21 mouse cellular contexts compared by ENCODE assay signal in genomic region chr13:116958776-116959589, GRCm38 (mm10).
A peak's percentile ranks its signal among the peaks of the same experiment; 100 is the strongest.
DNase-seq lines count a peak whose midpoint lies in the region; ATAC-seq and TF ChIP-seq lines count a peak whose summit lies in the region.
"Had no signal": no experiment of that assay in that cellular context is flagged by ENCODE, and none has a peak within 500 bp of the region (broad histone marks: within the 10 kb centered on the region; RNA-seq: fewer than 3 reads in every experiment).

No protein-coding gene starts in this region.

- DNase-seq in hindbrain, postnatal 0 days (ENCODE audit: low spot score), result no peak
- peak; percentile 79 for DNase-seq in kidney, adult 9 months
- no peak for DNase-seq in Patski (ENCODE audit: low read depth, low spot score)
- peak; percentile 38 for DNase-seq in kidney, postnatal 0 days (ENCODE audit: low spot score)
- DNase-seq: adrenal gland, adult 2 months; adrenal gland, postnatal 25 days; cerebellum, adult 18-20 months; cerebellum, postnatal 10 days; gastrocnemius, postnatal 36 days; heart, adult 18-20 months; heart, postnatal 10 days had no signal

- 63% methylated on average over 7 of the region's 7 CpGs for WGBS in hindbrain, embryonic 16.5 days
- 46% methylated on average over 7 of the region's 7 CpGs for WGBS in hindbrain, postnatal 0 days
- WGBS in kidney, embryonic 14.5 days, result 77% methylated on average over 7 of the region's 7 CpGs
- 58% methylated on average over 7 of the region's 7 CpGs for WGBS in kidney, postnatal 0 days
- 76% methylated on average over 7 of the region's 7 CpGs for whole genome bisulfite sequencing in intestine, postnatal 0 days

- H3K9me3 ChIP-seq in hindbrain, embryonic 16.5 days (ENCODE audit: control insufficient read depth, low read length), result no peaks in the 10 kb centered on the region
- no peaks in the 10 kb centered on the region for H3K9me3 ChIP-seq in hindbrain, postnatal 0 days (ENCODE audit: low read length)
- H3K9me3 ChIP-seq in kidney, embryonic 14.5 days (ENCODE audit: control insufficient read depth, low read length), result no peaks in the 10 kb centered on the region
- no peaks in the 10 kb centered on the region for H3K9me3 ChIP-seq in kidney, postnatal 0 days (replicated peaks; ENCODE audit: low read length)
- H3K9me3 ChIP-seq in intestine, postnatal 0 days (ENCODE audit: control insufficient read depth), result no peaks in the 10 kb centered on the region
- H3K9me3 ChIP-seq: embryonic facial prominence, embryonic 10.5 days; forebrain, embryonic 10.5 days; heart, embryonic 10.5 days had no signal

- no peak overlapping the region for H3K4me3 ChIP-seq in hindbrain, embryonic 16.5 days (ENCODE audit: low read length)
- H3K4me3 ChIP-seq in hindbrain, postnatal 0 days (ENCODE audit: low read length), result no peak overlapping the region
- no peak overlapping the region for H3K4me3 ChIP-seq in kidney, embryonic 14.5 days (ENCODE audit: low read length)
- no peak overlapping the region for H3K4me3 ChIP-seq in kidney, postnatal 0 days (replicated peaks; ENCODE audit: low read depth, low read length)
- H3K4me3 ChIP-seq in intestine, postnatal 0 days (ENCODE audit: low read depth, low read length), result no peak overlapping the region
- H3K4me3 ChIP-seq: embryonic facial prominence, embryonic 10.5 days; erythroblast, embryonic 14.5 days; forebrain, embryonic 10.5 days; heart, embryonic 10.5 days had no signal

- H3K27ac ChIP-seq in hindbrain, embryonic 16.5 days (ENCODE audit: low read depth, low read length), result no peak overlapping the region
- no peak overlapping the region for H3K27ac ChIP-seq in hindbrain, postnatal 0 days
- H3K27ac ChIP-seq in kidney, embryonic 14.5 days (ENCODE audit: low read depth, low read length), result no peak overlapping the region
- peak overlapping the region; percentile 37; the same call in 1 of the 2 replicates for H3K27ac ChIP-seq in kidney, postnatal 0 days
- H3K27ac ChIP-seq in intestine, postnatal 0 days (ENCODE audit: low read depth, low read length), result no peak overlapping the region
- H3K27ac ChIP-seq: embryonic facial prominence, embryonic 10.5 days; forebrain, embryonic 10.5 days; heart, embryonic 10.5 days; hindbrain, embryonic 14.5 days had no signal

- in situ Hi-C loops in Patski (cut with MboI; ENCODE audit: low pct_unique_long_range_greater_than_20kb), result no loop called here

- POLR2A ChIA-PET in Patski (lab: Charles Lee), result no interaction called here

- H3K4me2 ChIP-seq in hindbrain, embryonic 16.5 days (ENCODE audit: low read length), result no peak overlapping the region
- no peak overlapping the region for H3K4me2 ChIP-seq in hindbrain, postnatal 0 days (ENCODE audit: low read depth, low read length)
- H3K4me2 ChIP-seq in kidney, embryonic 14.5 days (replicated peaks; ENCODE audit: low read depth, low read length), result no peak overlapping the region
- 0 out of 2 replicates have a peak overlapping the region, but pooled peaks have one; percentile 2 for H3K4me2 ChIP-seq in kidney, postnatal 0 days (ENCODE audit: low read length)
- H3K4me2 ChIP-seq in intestine, postnatal 0 days (replicated peaks; ENCODE audit: low read depth), result no peak overlapping the region
- H3K4me2 ChIP-seq: hindbrain, embryonic 14.5 days had no signal

- H3K36me3 ChIP-seq in hindbrain, embryonic 16.5 days (ENCODE audit: control insufficient read depth, insufficient read depth, low read length), result no peaks in the 10 kb centered on the region
- no peaks in the 10 kb centered on the region for H3K36me3 ChIP-seq in hindbrain, postnatal 0 days (ENCODE audit: insufficient read depth, low read length)
- H3K36me3 ChIP-seq in kidney, embryonic 14.5 days (ENCODE audit: control insufficient read depth, insufficient read depth, low read length), result no peaks in the 10 kb centered on the region
- no peaks in the 10 kb centered on the region for H3K36me3 ChIP-seq in kidney, postnatal 0 days (ENCODE audit: insufficient read depth, low read length)
- H3K36me3 ChIP-seq in intestine, postnatal 0 days (ENCODE audit: control insufficient read depth, insufficient read depth), result no peaks in the 10 kb centered on the region
- H3K36me3 ChIP-seq: embryonic facial prominence, embryonic 10.5 days; forebrain, embryonic 10.5 days had no signal

- H3K27me3 ChIP-seq in hindbrain, embryonic 16.5 days (replicated peaks; ENCODE audit: control insufficient read depth, insufficient read depth, low read length), result no peaks in the 10 kb centered on the region
- no peaks in the 10 kb centered on the region for H3K27me3 ChIP-seq in hindbrain, postnatal 0 days (ENCODE audit: insufficient read depth, low read length)
- no peaks in the 10 kb centered on the region for H3K27me3 ChIP-seq in kidney, embryonic 14.5 days (ENCODE audit: control insufficient read depth, insufficient read depth, low read length)
- no peaks in the 10 kb centered on the region for H3K27me3 ChIP-seq in Patski
- no peaks in the 10 kb centered on the region for H3K27me3 ChIP-seq in kidney, postnatal 0 days (ENCODE audit: insufficient read depth, low read length)
- no peaks in the 10 kb centered on the region for H3K27me3 ChIP-seq in intestine, postnatal 0 days (replicated peaks; ENCODE audit: control insufficient read depth, insufficient read depth, low read length)

- CTCF ChIA-PET in Patski (lab: Charles Lee), result interaction anchor here (0.9 to 1.9 kb wide), 4 partner anchors 11 to 68 kb away, joined by 3 to 6 read pairs (median 3); no protein-coding TSS in a partner anchor

- 0 out of 2 replicates have a peak, but pooled peaks have one; percentile 21 for ATAC-seq in hindbrain, embryonic 16.5 days
- no peak for ATAC-seq in hindbrain, postnatal 0 days
- ATAC-seq in kidney, embryonic 14.5 days (ENCODE audit: low FRiP score, low TSS enrichment), result no peak
- peak; percentile 79 for ATAC-seq in Patski
- ATAC-seq in kidney, postnatal 0 days (replicated peaks; ENCODE audit: low FRiP score, low read depth), result peak; percentile 78
- no peak for ATAC-seq in frontal cortex, adult (ENCODE audit: low TSS enrichment)
- no peak for ATAC-seq in intestine, postnatal 0 days
- ATAC-seq: forebrain, embryonic 14.5 days had no signal

- TF ChIP-seq CTCF in hindbrain, postnatal 0 days (IDR thresholded peaks at IDR 0.05; ENCODE audit: low read depth), result no peak
- TF ChIP-seq CTCF in Patski (IDR thresholded peaks at IDR 0.05), result no peak
- no peak for TF ChIP-seq CTCF in kidney, postnatal 0 days (IDR thresholded peaks at IDR 0.05; ENCODE audit: low read depth)
- TF ChIP-seq CTCF in intestine, postnatal 0 days (IDR thresholded peaks at IDR 0.05; ENCODE audit: low read depth), result no peak

- H3K9ac ChIP-seq in hindbrain, embryonic 16.5 days (ENCODE audit: low read depth, low read length), result no peak overlapping the region
- H3K9ac ChIP-seq in hindbrain, postnatal 0 days (replicated peaks; ENCODE audit: low read length), result no peak overlapping the region
- H3K9ac ChIP-seq in kidney, embryonic 14.5 days (ENCODE audit: low read depth, low read length), result no peak overlapping the region
- H3K9ac ChIP-seq in kidney, postnatal 0 days (ENCODE audit: low read depth, low read length), result no peak overlapping the region
- no peak overlapping the region for H3K9ac ChIP-seq in intestine, postnatal 0 days (ENCODE audit: low read depth, low read length)
- H3K9ac ChIP-seq: hindbrain, embryonic 14.5 days had no signal

- H3K4me1 ChIP-seq in hindbrain, embryonic 16.5 days (ENCODE audit: control insufficient read depth, insufficient read depth, low read depth, low read length), result peaks cover 3% of the 10 kb centered on the region
- H3K4me1 ChIP-seq in hindbrain, postnatal 0 days (ENCODE audit: insufficient read depth, low read length), result 0 out of 2 replicates have a peak, but pooled peaks cover 3% of the 10 kb centered on the region
- peaks cover 20% of the 10 kb centered on the region for H3K4me1 ChIP-seq in kidney, embryonic 14.5 days (ENCODE audit: control insufficient read depth, insufficient read depth, low read length)
- H3K4me1 ChIP-seq in kidney, postnatal 0 days (replicated peaks; ENCODE audit: insufficient read depth, low read length), result peaks cover 9% of the 10 kb centered on the region; the same call in 1 of the 2 replicates
- H3K4me1 ChIP-seq in intestine, postnatal 0 days (replicated peaks; ENCODE audit: control insufficient read depth, insufficient read depth, low read length), result no peaks in the 10 kb centered on the region
- H3K4me1 ChIP-seq: heart, embryonic 10.5 days had no signal

Comparison
In these comparisons a context has a peak if more than half of its experiments do, and no peak if none do; other contexts are left out.
1. ATAC-seq: peak in hindbrain, embryonic 16.5 days (single experiment), Patski (single experiment) and kidney, postnatal 0 days (single experiment); none in hindbrain, postnatal 0 days (single experiment), kidney, embryonic 14.5 days (single experiment), frontal cortex, adult (single experiment) and intestine, postnatal 0 days (single experiment).
2. DNase-seq: peak in kidney, adult 9 months (single experiment) and kidney, postnatal 0 days (single experiment); none in hindbrain, postnatal 0 days (single experiment) and Patski (single experiment).